Mouse (Mus musculus): ENCODE measurements around the gene Atp2b4. TPM values are rescaled to one million over a fixed set of nuclear protein-coding genes. Genes with fewer than 3 reads are reported as not detected.

Gene Atp2b4
- 10.7 TPM in 2 replicates for polyA plus RNA-seq (2021; fragmentation: Nextera tagmentation)
- long read RNA-seq, experiment 1, partial matches to known transcripts, result 10 of 40 reads
- long read RNA-seq, experiment 1, other reads (novel, unspliced or antisense), result 30 of 40 reads
- long read RNA-seq, experiment 2, partial matches to known transcripts, result 1 of 35 reads
- long read RNA-seq, experiment 2, other reads (novel, unspliced or antisense), result 34 of 35 reads

DNA sequence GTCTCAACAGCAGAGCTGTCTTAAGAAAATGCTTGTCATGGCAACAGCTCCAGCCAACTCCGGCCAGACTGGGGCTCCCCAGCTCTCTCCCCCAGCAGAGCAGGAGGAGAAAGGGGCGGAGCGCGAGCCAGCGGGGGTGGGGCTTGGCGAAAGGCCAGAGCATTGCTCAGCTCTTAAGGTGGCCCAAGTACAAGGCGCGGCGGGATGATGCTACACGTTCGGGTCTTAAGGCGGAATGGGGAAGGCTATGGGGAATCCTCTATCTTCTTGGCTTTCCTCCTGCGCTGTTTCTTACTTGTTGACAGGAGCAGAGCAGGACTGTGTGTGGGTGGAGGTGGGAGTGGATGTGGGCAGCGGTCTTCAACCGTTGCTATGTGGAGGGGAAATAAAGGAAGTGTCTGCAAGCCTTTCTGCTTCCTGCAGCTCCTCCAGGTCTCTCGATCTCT, at the start of gene Atp2b4:
Gene Atp2b4, minus strand, starts transcription at position 94 of the 446 bp plus-strand sequence.

DNA sequence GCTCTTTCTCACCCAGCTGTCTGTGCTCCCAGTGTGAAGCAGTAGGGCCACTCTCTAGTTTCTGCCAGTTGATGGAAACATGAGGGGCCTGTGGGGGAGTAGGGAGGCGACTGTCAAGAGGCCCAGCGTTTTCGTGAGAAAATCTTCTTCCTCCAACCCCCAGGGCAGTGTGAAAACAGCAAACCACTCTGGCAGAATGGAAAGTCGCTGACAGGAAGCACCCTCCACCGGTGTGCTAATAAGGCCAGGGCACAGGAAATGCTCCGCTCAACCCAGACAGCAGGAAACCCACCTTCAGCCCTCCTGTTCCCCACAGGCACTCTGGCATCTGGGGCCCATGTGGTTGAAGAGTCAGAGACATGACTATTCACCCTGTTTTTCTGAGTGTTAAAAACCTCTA, 110.9 kb downstream of the Atp2b4 start, which contains the start of gene Lax1:
Gene Lax1, minus strand, starts transcription at position 212 of the 400 bp plus-strand sequence.

DNA sequence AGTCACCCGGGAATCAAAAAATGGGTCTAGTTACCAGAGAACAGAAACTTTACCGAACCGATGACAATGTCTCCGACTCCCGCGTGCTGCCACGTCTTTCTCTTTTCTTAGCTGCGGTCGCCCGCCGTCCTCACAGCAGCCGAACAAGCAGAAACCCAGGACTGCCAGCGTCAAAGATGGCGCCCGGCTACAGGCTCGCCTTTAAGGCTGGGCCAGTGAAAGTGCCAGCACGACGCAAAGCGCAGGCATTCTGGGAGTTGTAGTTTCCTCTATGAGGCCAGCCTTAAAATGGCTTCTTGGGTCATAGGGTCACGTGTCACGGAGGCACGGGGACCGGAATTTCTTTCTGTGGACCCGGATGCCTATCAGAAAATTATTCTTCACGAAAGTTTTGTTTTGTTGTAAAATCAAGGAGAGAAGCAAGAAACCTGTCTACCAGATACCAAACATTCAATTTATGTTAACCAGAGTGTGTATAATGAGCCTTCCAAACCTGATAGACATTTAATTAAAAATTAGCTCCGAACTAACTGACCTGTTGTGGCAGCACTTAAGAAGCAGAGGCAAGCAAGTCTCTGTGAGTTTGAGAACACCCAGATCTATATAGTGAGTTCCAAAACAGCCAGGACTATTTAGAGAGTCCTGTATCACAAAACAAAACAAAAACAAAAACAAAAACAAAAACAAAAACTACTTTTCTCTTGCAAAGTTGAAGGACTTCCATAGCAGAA, 139.5 kb downstream of the Atp2b4 start, which contains the start of gene Gm38394:
Gene Gm38394, minus strand, starts transcription at position 116 of the 731 bp plus-strand sequence.

DNA sequence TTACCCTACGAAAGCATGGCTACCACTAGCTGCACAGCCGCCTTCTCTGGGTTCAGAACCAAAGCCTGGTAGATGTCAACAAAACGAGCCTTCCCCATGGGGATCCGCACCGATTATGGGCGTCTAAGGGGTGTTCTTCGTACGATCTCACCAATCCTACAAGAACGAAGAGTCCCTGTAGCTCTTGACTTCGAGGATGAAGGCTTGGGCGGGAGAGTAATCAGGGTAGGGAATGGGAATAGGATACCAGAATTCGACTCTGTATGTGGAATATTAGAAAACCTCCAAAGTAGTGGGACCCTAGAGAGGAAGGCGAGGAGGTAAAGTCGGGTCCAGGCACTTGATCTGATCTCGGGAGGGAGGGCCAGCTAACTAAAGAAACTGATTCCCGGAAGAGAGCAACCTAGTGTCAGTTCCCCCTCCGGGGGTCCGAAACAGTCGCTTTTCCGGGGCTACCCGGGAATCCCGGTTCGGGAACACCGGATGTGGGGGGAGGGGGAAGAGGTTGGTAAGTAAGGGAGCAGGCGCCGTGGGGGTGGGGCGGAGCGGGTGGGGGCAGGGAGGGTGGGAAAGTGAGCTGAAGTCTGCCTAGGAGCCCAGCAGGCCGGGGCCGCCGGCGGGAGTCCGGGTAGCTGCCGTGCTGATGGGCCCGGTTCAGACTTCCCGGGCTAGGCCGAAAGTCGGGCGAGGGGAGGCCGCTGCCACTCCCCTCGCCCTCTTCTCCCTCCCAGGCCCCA, 140.2 kb downstream of the Atp2b4 start, which contains the start of gene Zbed6:
Gene Zbed6, minus strand, starts transcription at position 420 of the 737 bp plus-strand sequence.

Small RNAs within 50 kb of the gene (microRNA-seq; reads per million reads assigned to microRNA genes)
- gene Mir6903, result not detected

Other genes starting within 250 kb of the Atp2b4 start
- gene Snrpe, start 190.8 kb downstream of the Atp2b4 start, polyA plus RNA-seq (2021; fragmentation: Nextera tagmentation), result 337 and 355 TPM in 2 replicates
- 0.28 and 0.39 TPM in 2 replicates for gene Zbed6, start 140.2 kb downstream of the Atp2b4 start, polyA plus RNA-seq (2021; fragmentation: Nextera tagmentation)
- 0.20 and 0.23 TPM in 2 replicates for gene Gm38394, start 139.7 kb downstream of the Atp2b4 start, polyA plus RNA-seq (2021; fragmentation: Nextera tagmentation)
- not detected in 2 replicates for gene Lax1, start 110.9 kb downstream of the Atp2b4 start, polyA plus RNA-seq (2021; fragmentation: Nextera tagmentation)
- 1.4 and 1.8 TPM in 2 replicates for gene Optc, start 107.0 kb upstream of the Atp2b4 start, polyA plus RNA-seq (2021; fragmentation: Nextera tagmentation)
- 37.4 and 56.3 TPM in 2 replicates for gene Prelp, start 120.4 kb upstream of the Atp2b4 start, polyA plus RNA-seq (2021; fragmentation: Nextera tagmentation)
- 1.9 and 3.9 TPM in 2 replicates for gene Fmod, start 236.2 kb upstream of the Atp2b4 start, polyA plus RNA-seq (2021; fragmentation: Nextera tagmentation)